Mouse (Mus musculus) gonadal fat pad, adult 2 months (tissue): ENCODE data around the gene Tma16. TPM values are rescaled to one million over a fixed set of nuclear protein-coding genes. Genes with fewer than 3 reads are reported as not detected.

ENCODE experiments used
- DNase-seq: peaks from one replicate; pipeline ENCODE4 v3.0.0-alpha.2; 2012; ENCODE audit warnings: low read depth
- polyA plus RNA-seq: library from polyadenylated mRNA; depleted of rRNA; stranded (reverse); fragments of >200 nt; gene quantifications from 2 replicates; pipeline ENCODE4 v1.2.3, GENCODE M21; 2012; rRNA removed

The Tma16 gene
- 2.2 TPM in 2 replicates for polyA plus RNA-seq

- DNase-seq = peak; percentile 41
These were observed at the start of gene Tma16 for GRCm38 (mm10) chr8:66486084-66486763. TSS of gene Tma16 (minus strand) at chr8:66486530.

GRCm38 (mm10) chr8:66520576-66520975 lies 34.2 kb upstream of the Tma16 start:
- DNase-seq = no peak

GRCm38 (mm10) chr8:66519149-66519548 lies 32.8 kb upstream of the Tma16 start:
- no peak for DNase-seq

GRCm38 (mm10) chr8:66511537-66511936 lies 25.2 kb upstream of the Tma16 start, which contains the start of gene Tktl2:
TSS of gene Tktl2 (plus strand) at chr8:66511756.
- DNase-seq = no peak

GRCm38 (mm10) chr8:66503381-66503780 lies 17.1 kb upstream of the Tma16 start:
- no peak for DNase-seq

GRCm38 (mm10) chr8:66496998-66497577 lies 10.8 kb upstream of the Tma16 start:
- DNase-seq = no peak

- no peak for DNase-seq
These were observed 9.4 kb upstream of the Tma16 start for GRCm38 (mm10) chr8:66495726-66496125.

- no peak for DNase-seq
These were observed 8.2 kb upstream of the Tma16 start for GRCm38 (mm10) chr8:66494496-66494895.

- DNase-seq = no peak
These were observed 4.3 kb upstream of the Tma16 start for GRCm38 (mm10) chr8:66490624-66491023.

GRCm38 (mm10) chr8:66488556-66488955 lies 2.2 kb upstream of the Tma16 start:
- no peak for DNase-seq

- no peak for DNase-seq
These were observed 9.4 kb downstream of the Tma16 start for GRCm38 (mm10) chr8:66476880-66477279.

GRCm38 (mm10) chr8:66469821-66470220 lies 16.5 kb downstream of the Tma16 start:
- no peak for DNase-seq

GRCm38 (mm10) chr8:66457057-66457456 lies 29.3 kb downstream of the Tma16 start:
- DNase-seq = no peak

GRCm38 (mm10) chr8:66450691-66451090 lies 35.6 kb downstream of the Tma16 start:
- no peak for DNase-seq

- no peak for DNase-seq
These were observed 41.0 kb downstream of the Tma16 start for GRCm38 (mm10) chr8:66445351-66445750.

- no peak for DNase-seq
These were observed 42.2 kb downstream of the Tma16 start for GRCm38 (mm10) chr8:66444141-66444540.

GRCm38 (mm10) chr8:66442778-66443177 lies 43.6 kb downstream of the Tma16 start:
- no peak for DNase-seq

GRCm38 (mm10) chr8:66441123-66441522 lies 45.2 kb downstream of the Tma16 start:
- no peak for DNase-seq

- no peak for DNase-seq
These were observed 47.9 kb downstream of the Tma16 start for GRCm38 (mm10) chr8:66438468-66438867.

- no peak for DNase-seq
These were observed 48.4 kb downstream of the Tma16 start for GRCm38 (mm10) chr8:66437929-66438328.

GRCm38 (mm10) chr8:66436804-66437203 lies 49.5 kb downstream of the Tma16 start:
- no peak for DNase-seq

- no peak for DNase-seq
These were observed 52.8 kb downstream of the Tma16 start for GRCm38 (mm10) chr8:66433577-66433976.

- no peak for DNase-seq
These were observed 55.7 kb downstream of the Tma16 start for GRCm38 (mm10) chr8:66430639-66431038.
